Mouse (Mus musculus): ENCODE results near the gene Gm7544.
"Not testable (repeated sequence)": the region's sequence is repeated elsewhere in the genome, so short reads cannot be mapped to it uniquely, and the experiment has no call there.

The Gm7544 gene

DNA sequence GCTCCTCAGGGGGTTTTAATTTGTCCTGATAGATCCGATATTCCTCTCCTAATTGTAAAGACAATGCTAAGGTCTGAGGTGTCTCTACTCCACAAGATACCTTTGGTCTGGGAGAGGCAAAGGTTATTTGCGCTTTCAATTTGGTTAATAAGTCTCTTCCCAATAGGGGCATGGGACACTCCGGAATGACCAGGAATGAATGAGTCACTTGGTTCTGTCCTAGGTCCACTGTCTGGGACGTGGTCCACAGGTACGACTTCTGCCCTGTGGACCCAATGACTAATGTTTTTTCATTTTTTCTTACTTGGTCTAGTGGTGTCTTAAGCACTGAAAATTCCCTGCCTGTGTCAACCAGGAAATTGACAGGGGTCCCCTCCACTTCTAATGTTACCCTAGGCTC is 17.1 kb downstream of the Gm7544 start:
- no peaks in the 10 kb centered on the region for H3K4me1 ChIP-seq (replicated peaks; ENCODE audit: low read depth, low read length)
- TF ChIP-seq NANOG (IDR thresholded peaks at IDR 0.05; ENCODE audit: borderline replicate concordance, low read length) = no peak
- no peak for TF ChIP-seq POU5F1 (IDR thresholded peaks at IDR 0.05; ENCODE audit: borderline replicate concordance, low read length)
- TF ChIP-seq CTCF (conservative IDR thresholded peaks at IDR 0.05; ENCODE audit: low read length) = no peak
- no peaks in the 10 kb centered on the region for H3K36me3 ChIP-seq (ENCODE audit: insufficient read depth, low read length)
- H3K4me3 ChIP-seq (replicated peaks; ENCODE audit: low read length) = no peak overlapping the region
- H3K27me3 ChIP-seq (ENCODE audit: insufficient read depth, low read length) = no peaks in the 10 kb centered on the region
- H3K9me3 ChIP-seq (ENCODE audit: low read length) = peaks cover 86% of the 10 kb centered on the region

DNA sequence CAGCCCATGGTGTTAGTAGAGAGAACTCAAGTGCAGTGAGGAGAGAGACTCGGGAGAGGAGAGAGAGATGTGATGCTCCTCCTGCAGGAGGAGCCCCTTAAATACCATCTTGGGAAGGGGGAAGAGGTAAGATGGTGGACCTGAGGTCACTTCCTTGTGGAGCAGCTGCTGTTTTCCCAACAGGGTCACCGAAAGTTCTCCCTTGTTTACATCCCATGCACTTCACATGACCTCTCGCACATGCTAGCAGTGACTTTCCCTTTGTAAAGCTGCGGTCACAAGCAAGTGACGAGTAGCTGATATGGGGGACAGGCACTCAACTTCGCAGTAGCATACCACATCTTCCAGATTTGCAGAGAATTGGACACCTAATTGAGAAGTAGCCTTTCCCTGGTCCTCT is 24.5 kb downstream of the Gm7544 start, which contains the start of gene Gm6217:
Gene Gm6217 (minus strand): TSS at position 74 of the 400 bp plus-strand sequence.
- H3K4me1 ChIP-seq (replicated peaks; ENCODE audit: low read depth, low read length); H3K36me3 ChIP-seq (ENCODE audit: insufficient read depth, low read length); H3K27me3 ChIP-seq (ENCODE audit: insufficient read depth, low read length): not testable (repeated sequence)

DNA sequence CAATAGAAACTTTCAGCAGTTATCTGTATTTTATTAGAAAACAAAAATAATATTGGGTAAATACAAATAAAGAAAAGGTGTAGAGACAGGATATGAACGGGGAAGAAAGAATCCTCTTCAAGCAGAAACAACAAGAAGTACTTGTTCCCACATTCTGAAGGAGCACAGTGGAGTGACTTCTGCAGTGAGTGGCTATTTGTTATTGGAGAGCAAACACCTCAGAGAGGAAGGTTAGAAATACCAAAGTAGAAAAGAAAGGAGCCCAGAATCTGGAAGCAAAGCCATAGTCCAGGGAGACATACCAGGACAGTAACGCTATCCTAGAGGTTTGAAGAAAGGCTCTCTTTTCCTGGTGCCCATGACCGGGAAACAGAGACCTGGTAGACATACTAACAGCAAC is 25.3 kb downstream of the Gm7544 start:
- H3K4me3 ChIP-seq (replicated peaks; ENCODE audit: low read length); H3K4me1 ChIP-seq (replicated peaks; ENCODE audit: low read depth, low read length); H3K27me3 ChIP-seq (ENCODE audit: insufficient read depth, low read length); H3K36me3 ChIP-seq (ENCODE audit: insufficient read depth, low read length): not testable (repeated sequence)
- H3K9me3 ChIP-seq (ENCODE audit: low read length) = peaks cover 34% of the 10 kb centered on the region

More for the DNA sequence above, 24.5 kb downstream of the Gm7544 start, which contains the start of gene Gm6217:
- H3K9me3 ChIP-seq (ENCODE audit: low read length) = peaks cover 41% of the 10 kb centered on the region
- not testable (repeated sequence) for H3K4me3 ChIP-seq (replicated peaks; ENCODE audit: low read length)

DNA sequence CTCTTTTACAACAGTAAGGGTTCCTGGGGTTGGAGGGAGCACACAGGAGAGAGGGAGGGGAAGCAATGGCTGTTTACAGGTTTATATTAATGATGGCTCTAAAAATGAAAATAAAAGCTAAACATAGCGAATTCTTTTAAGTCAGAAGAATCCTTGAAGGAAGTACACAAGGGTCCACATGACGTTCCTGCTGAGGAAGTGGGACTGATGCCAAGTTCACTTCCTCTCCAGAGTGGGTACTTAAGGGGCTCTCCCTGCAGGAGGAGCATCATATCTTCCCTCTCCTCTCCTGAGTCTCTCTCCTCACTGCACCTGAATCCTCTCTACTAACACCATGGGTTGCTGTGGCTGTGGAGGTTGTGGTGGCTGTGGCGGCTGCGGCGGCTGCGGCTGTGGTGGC is 31.2 kb downstream of the Gm7544 start, which contains the start of gene A030014E15Rik:
Gene A030014E15Rik (plus strand): TSS at position 268 of the 400 bp plus-strand sequence.
- peak within 1 kb of the TSS; percentile 41 for H3K4me3 ChIP-seq (replicated peaks; ENCODE audit: low read length)
- no peaks in the 10 kb centered on the region for H3K27me3 ChIP-seq (ENCODE audit: insufficient read depth, low read length)
- H3K36me3 ChIP-seq (ENCODE audit: insufficient read depth, low read length) = no peaks in the 10 kb centered on the region
- H3K4me1 ChIP-seq (replicated peaks; ENCODE audit: low read depth, low read length) = no peaks in the 10 kb centered on the region
- TF ChIP-seq POU5F1 (IDR thresholded peaks at IDR 0.05; ENCODE audit: borderline replicate concordance, low read length) (no peak), NANOG (IDR thresholded peaks at IDR 0.05; ENCODE audit: borderline replicate concordance, low read length) (no peak), CTCF (conservative IDR thresholded peaks at IDR 0.05; ENCODE audit: low read length) (no peak)
- no peaks in the 10 kb centered on the region for H3K9me3 ChIP-seq (ENCODE audit: low read length)

DNA sequence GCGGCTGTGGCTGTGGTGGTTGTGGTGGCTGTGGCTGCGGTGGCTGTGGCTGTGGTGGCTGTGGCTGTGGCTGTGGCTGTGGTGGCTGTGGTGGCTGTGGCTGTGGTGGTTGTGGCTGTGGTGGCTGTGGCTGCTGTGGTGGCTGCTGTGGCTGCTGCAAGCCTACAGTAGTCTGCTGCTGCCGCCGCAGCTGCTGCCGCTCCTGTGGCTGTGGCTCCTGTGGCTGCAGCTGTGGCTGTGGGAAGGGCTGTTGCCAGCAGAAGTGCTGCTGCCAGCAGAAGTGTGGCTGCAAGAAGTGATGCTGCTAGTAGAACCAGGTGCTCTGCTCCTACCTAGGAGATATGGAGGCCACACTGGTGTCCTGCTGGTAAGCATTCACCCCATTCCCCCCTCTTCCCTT is 42.4 kb downstream of the Gm7544 start:
- not testable (repeated sequence) for H3K9me3 ChIP-seq (ENCODE audit: low read length); H3K27me3 ChIP-seq (ENCODE audit: insufficient read depth, low read length); H3K4me1 ChIP-seq (replicated peaks; ENCODE audit: low read depth, low read length); H3K36me3 ChIP-seq (ENCODE audit: insufficient read depth, low read length); H3K4me3 ChIP-seq (replicated peaks; ENCODE audit: low read length)

DNA sequence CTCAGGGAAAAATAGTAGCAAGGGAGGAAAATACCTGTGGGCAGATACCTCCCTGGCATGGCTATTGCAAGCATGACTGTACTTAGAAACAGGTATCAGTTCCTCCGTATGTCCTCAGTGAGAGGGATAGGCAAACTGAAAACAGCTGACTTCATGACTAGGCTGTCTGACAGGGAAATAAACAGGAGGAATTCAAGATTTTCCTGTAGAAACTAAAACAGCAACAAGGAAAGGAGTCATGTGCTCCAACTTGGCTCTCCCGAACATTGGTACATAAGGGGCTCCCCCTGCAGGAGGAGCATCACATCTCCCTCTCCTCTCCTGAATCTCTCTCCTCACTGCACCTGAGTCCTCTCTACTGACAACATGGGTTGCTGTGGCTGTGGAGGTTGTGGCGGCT is 42.8 kb downstream of the Gm7544 start, which contains the start of gene A030005L19Rik:
Gene A030005L19Rik (plus strand): TSS at position 301 of the 400 bp plus-strand sequence.
- Histone ChIP-seq H3K9me3 (ENCODE audit: low read length) (no peaks in the 10 kb centered on the region), H3K27me3 (ENCODE audit: insufficient read depth, low read length) (no peaks in the 10 kb centered on the region), H3K4me1 (replicated peaks; ENCODE audit: low read depth, low read length) (no peaks in the 10 kb centered on the region), H3K36me3 (ENCODE audit: insufficient read depth, low read length) (no peaks in the 10 kb centered on the region; the same call in 1 of the 2 replicates), H3K4me3 (replicated peaks; ENCODE audit: low read length) (no peak within 1 kb of the TSS)
- TF ChIP-seq NANOG (IDR thresholded peaks at IDR 0.05; ENCODE audit: borderline replicate concordance, low read length) = no peak
- no peak for TF ChIP-seq CTCF (conservative IDR thresholded peaks at IDR 0.05; ENCODE audit: low read length)
- TF ChIP-seq POU5F1 (IDR thresholded peaks at IDR 0.05; ENCODE audit: borderline replicate concordance, low read length) = no peak

DNA sequence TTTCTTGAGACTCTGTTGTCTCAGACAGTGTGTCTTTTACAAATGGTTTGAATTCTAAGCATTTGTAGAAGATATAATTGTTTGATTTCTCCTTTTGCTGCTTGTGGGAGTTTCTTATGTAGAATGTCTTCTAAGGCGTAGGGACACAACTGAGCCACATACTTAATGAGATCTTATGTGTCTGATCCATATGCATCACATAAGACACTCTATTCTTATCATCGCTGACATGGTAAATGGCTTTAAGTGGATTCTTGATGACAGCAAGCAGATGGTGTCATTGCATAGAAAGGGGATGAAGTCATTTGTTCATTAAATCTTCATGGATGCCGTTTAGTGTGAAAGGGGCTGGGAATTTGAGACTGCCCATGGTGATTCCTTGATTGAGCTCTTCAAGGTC is 49.9 kb downstream of the Gm7544 start:
- H3K36me3 ChIP-seq (ENCODE audit: insufficient read depth, low read length) = peaks cover 34% of the 10 kb centered on the region
- H3K27me3 ChIP-seq (ENCODE audit: insufficient read depth, low read length) = no peaks in the 10 kb centered on the region
- H3K9me3 ChIP-seq (ENCODE audit: low read length) = no peaks in the 10 kb centered on the region
- H3K4me3 ChIP-seq (replicated peaks; ENCODE audit: low read length) = no peak overlapping the region
- no peaks in the 10 kb centered on the region for H3K4me1 ChIP-seq (replicated peaks; ENCODE audit: low read depth, low read length)
- no peak for TF ChIP-seq NANOG (IDR thresholded peaks at IDR 0.05; ENCODE audit: borderline replicate concordance, low read length)
- no peak for TF ChIP-seq POU5F1 (IDR thresholded peaks at IDR 0.05; ENCODE audit: borderline replicate concordance, low read length)
- TF ChIP-seq CTCF (conservative IDR thresholded peaks at IDR 0.05; ENCODE audit: low read length) = no peak

All from E14TG2a.4 (cell line).